Mouse (Mus musculus) 3T3-L1 (cell line): ENCODE measurements around the gene Defb26.

Experiments used
- DNase-seq: peaks from one replicate; pipeline ENCODE4 v3.0.0-alpha.2; 2015; ENCODE audit warnings: low read depth, low spot score

Gene Defb26

GRCm38 (mm10) chr2:152511592-152511991 lies at the start of gene Defb26:
Defb26 (minus strand) TSS chr2:152511692.
- no peak for DNase-seq

- no peak for DNase-seq
These were observed 45.2 kb upstream of the Defb26 start for GRCm38 (mm10) chr2:152556655-152557054.

- DNase-seq, result peak; percentile 86
These were observed 42.4 kb upstream of the Defb26 start for GRCm38 (mm10) chr2:152553774-152554423.

GRCm38 (mm10) chr2:152548124-152548523 lies 36.6 kb upstream of the Defb26 start:
- no peak for DNase-seq

GRCm38 (mm10) chr2:152544691-152545090 lies 33.2 kb upstream of the Defb26 start:
- peak; percentile 81 for DNase-seq

- DNase-seq, result no peak
These were observed 32.0 kb upstream of the Defb26 start for GRCm38 (mm10) chr2:152543478-152543877.

- peak; percentile 19 for DNase-seq
These were observed 31.4 kb upstream of the Defb26 start for GRCm38 (mm10) chr2:152542897-152543296.

- DNase-seq, result no peak
These were observed 30.5 kb upstream of the Defb26 start for GRCm38 (mm10) chr2:152541979-152542378.

- DNase-seq, result no peak
These were observed 28.6 kb upstream of the Defb26 start, which contains the start of gene Defb29 for GRCm38 (mm10) chr2:152539944-152540710. Defb29 (minus strand) TSS chr2:152540098.

- peak; percentile 30 for DNase-seq
These were observed 6.5 kb upstream of the Defb26 start, which contains the start of gene Defb28 for GRCm38 (mm10) chr2:152517981-152518380. Defb28 (plus strand) TSS chr2:152518255.

GRCm38 (mm10) chr2:152516084-152516483 lies 4.6 kb upstream of the Defb26 start:
- DNase-seq, result no peak

- peak; percentile 36 for DNase-seq
These were observed 7.5 kb downstream of the Defb26 start for GRCm38 (mm10) chr2:152503950-152504349.

- DNase-seq, result peak; percentile 15
These were observed 10.6 kb downstream of the Defb26 start for GRCm38 (mm10) chr2:152500863-152501229.

GRCm38 (mm10) chr2:152500204-152500862 lies 11.2 kb downstream of the Defb26 start:
- no peak for DNase-seq

- DNase-seq, result no peak
These were observed 13.5 kb downstream of the Defb26 start for GRCm38 (mm10) chr2:152498020-152498419.

- DNase-seq, result peak; percentile 13
These were observed 18.3 kb downstream of the Defb26 start for GRCm38 (mm10) chr2:152493151-152493550.

- DNase-seq, result no peak
These were observed 21.5 kb downstream of the Defb26 start, which contains the start of gene Defb22 for GRCm38 (mm10) chr2:152490038-152490437. Defb22 (minus strand) TSS chr2:152490138.

- peak; percentile 19 for DNase-seq
These were observed 24.5 kb downstream of the Defb26 start for GRCm38 (mm10) chr2:152487024-152487423.

- no peak for DNase-seq
These were observed 29.8 kb downstream of the Defb26 start for GRCm38 (mm10) chr2:152481726-152482125.

GRCm38 (mm10) chr2:152480881-152481280 lies 30.6 kb downstream of the Defb26 start:
- DNase-seq, result peak; percentile 88

- no peak for DNase-seq
These were observed 34.7 kb downstream of the Defb26 start, which contains the start of gene Defb20 for GRCm38 (mm10) chr2:152476763-152477162. Defb20 (plus strand) TSS chr2:152477063.

- peak; percentile 29 for DNase-seq
These were observed 39.1 kb downstream of the Defb26 start for GRCm38 (mm10) chr2:152472434-152472833.
